Mouse (Mus musculus) subcutaneous adipose tissue, adult 2 months (tissue): Measurements from ENCODE around the gene Gmppa. TPM values are rescaled to one million over a fixed set of nuclear protein-coding genes. Genes with fewer than 3 reads are reported as not detected.

ENCODE experiments used
- polyA plus RNA-seq: library from polyadenylated mRNA; depleted of rRNA; stranded (reverse); fragments of >200 nt; gene quantifications from 2 replicates; pipeline ENCODE4 v1.2.3, GENCODE M21; 2012; ENCODE audit warnings: low replicate concordance; rRNA removed

The Gmppa gene
- polyA plus RNA-seq: 134 and 167 TPM in 2 replicates

DNA sequence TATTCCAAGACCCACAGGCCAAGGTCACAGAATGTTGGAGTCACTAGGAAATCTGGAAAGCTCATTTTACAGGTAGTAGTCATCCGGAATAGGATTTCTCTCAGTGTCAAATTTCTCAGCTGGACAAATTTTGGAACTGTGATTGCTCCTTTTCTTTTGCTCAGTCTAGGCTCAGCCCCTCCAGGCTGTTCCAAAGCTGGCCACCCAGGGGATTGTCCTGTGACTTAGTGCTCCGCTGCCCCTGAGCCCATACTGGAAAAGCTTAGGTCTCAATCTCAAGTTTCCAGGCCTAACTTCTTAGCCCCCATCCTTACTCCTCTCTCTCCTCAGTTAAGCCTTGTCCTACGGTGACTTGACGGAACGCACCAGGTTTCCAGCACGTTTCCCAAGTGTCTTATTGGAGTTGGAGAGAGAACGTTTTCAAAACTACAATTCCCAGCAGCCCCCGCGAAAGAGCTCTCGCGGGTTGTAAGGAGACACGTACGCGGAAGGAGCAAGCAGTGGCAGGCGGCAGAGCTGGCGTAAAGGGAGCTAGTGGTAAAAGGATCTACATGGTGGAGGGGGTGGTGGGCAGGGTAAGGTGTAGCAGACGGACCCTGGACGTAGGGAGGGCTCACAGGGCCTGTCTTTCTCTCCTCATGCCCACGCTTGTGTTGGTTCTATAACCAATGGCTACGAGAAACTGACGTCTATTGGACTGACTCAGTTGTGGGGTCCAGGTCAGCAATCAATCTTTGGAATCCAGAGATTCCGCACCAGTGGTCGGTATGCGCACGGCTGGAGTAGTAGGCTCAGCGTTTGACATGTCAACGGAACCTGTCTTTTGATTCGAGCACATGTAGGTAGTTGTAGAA is at the start of gene Gmppa:
TSS of gene Gmppa (plus strand) at position 456 of the 854 bp plus-strand sequence.

DNA sequence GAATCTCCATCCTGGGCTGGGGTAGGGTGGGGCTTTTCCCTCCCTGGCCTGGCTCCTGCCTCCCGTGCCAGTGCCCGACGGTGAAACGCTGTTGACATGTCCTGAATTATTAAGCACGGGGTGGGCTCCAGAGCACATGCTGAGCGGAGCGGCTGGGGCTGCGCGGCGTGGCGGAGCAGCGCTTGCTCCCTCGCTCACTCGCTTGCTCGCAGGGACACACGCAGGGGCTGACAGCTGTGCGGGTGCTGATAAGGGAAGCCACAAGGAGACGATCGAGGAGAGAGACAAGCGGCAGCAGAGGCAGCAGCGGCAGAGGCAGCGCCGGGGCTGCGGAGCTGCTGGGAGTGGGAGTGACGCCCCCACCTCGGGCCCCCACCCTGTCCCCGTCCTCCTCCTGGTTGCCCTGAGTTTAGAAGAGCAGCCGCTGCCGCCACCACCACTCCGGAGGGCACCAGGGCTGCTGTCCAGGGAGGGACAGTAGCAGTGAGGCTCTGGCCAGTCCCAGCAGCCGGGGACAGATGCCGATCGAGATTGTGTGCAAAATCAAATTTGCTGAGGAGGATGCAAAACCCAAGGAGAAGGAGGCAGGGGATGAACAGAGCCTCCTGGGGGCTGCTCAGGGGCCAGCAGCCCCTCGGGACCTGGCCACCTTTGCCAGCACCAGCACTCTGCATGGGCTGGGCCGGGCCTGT is 14.7 kb downstream of the Gmppa start, which contains the start of gene Asic4:
TSS of gene Asic4 (plus strand) at position 123 of the 692 bp plus-strand sequence.

DNA sequence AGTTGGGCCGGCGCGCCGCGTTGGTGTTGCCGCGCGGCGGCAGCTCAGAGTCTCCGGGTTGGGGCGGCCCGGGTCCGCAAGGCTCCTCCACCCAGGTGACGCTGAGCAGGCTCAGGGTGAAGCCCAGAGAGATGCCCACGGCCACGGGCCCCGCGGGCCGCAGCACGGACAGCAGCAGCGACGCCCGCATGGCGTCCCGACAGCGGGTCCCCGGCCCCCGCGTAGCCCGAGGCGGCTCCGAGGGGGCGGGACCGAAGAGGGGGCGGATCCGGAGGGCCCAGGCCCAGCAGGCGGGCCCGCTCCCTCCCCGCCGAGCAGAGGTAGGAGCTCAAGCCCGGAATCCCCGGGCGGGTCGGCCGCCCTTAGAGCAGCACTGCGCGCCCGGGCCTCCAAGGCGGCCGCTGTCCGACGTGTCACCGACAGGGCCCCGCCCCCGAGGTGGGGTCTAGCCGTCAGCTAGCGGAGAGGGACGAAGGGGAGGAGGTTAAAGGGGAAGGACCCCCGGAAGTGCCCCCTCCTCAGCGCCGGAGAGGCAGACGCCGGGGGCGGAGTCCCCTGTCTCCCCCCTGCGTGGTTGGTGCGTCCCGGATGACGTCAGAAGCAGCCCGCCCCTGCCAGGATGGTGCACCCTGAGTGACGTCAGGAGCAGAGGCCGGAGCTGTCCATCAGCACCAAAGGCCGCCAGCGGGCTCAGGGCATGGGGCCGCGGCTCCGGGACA is 43.3 kb downstream of the Gmppa start, which contains the start of the genes Chpf and Tmem198:
TSS of gene Chpf (minus strand) at position 392 of the 719 bp plus-strand sequence.
TSS of gene Tmem198 (plus strand) at position 617 of the 719 bp plus-strand sequence.

Other genes with a start within 250 kb of the Gmppa start
- gene Ankzf1, start 243.8 kb upstream of the Gmppa start, polyA plus RNA-seq: 18.2 and 25.3 TPM in 2 replicates
- 62.4 and 75.2 TPM in 2 replicates for gene Atg9a, start 243.7 kb upstream of the Gmppa start, polyA plus RNA-seq
- 23.9 and 39.1 TPM in 2 replicates for gene Glb1l, start 225.1 kb upstream of the Gmppa start, polyA plus RNA-seq
- 186 and 199 TPM in 2 replicates for gene Stk16, start 225.1 kb upstream of the Gmppa start, polyA plus RNA-seq
- 15.5 and 34.7 TPM in 2 replicates for gene Tuba4a, start 216.1 kb upstream of the Gmppa start, polyA plus RNA-seq
- not detected in 2 replicates for gene A630095N17Rik, start 203.8 kb upstream of the Gmppa start, polyA plus RNA-seq
- 42.8 TPM in 2 replicates for gene Dnajb2, start 199.5 kb upstream of the Gmppa start, polyA plus RNA-seq
- gene Ptprn, start 171.4 kb upstream of the Gmppa start, polyA plus RNA-seq: 0.04 TPM in 2 replicates
- gene Resp18, start 157.5 kb upstream of the Gmppa start, polyA plus RNA-seq: not detected in 2 replicates
- 152 and 178 TPM in 2 replicates for gene Dnpep, start 117.9 kb upstream of the Gmppa start, polyA plus RNA-seq
- 47.0 and 310 TPM in 2 replicates for gene Des, start 75.6 kb upstream of the Gmppa start, polyA plus RNA-seq
- 20.5 and 125 TPM in 2 replicates for gene Speg, start 60.6 kb upstream of the Gmppa start, polyA plus RNA-seq
- 0.09 and 0.51 TPM in 2 replicates for gene Asic4, start 14.5 kb downstream of the Gmppa start, polyA plus RNA-seq
- gene Chpf, start 43.4 kb downstream of the Gmppa start, polyA plus RNA-seq: 83.3 and 185 TPM in 2 replicates
- gene Tmem198, start 43.6 kb downstream of the Gmppa start, polyA plus RNA-seq: 2.2 and 3.9 TPM in 2 replicates
- 15.6 and 98.4 TPM in 2 replicates for gene Obsl1, start 70.5 kb downstream of the Gmppa start, polyA plus RNA-seq
- gene Inha, start 71.1 kb downstream of the Gmppa start, polyA plus RNA-seq: 4.4 and 20.8 TPM in 2 replicates
- gene Stk11ip, start 85.6 kb downstream of the Gmppa start, polyA plus RNA-seq: 21.2 and 34.0 TPM in 2 replicates
- gene Slc4a3, start 110.3 kb downstream of the Gmppa start, polyA plus RNA-seq: 18.1 and 52.3 TPM in 2 replicates